Mouse (Mus musculus) erythroblast, embryonic 14.5 days (primary cell): ENCODE measurements around the gene Wnt7a. TPM values are rescaled to one million over a fixed set of nuclear protein-coding genes. Genes with fewer than 3 reads are reported as not detected.

Source experiments
- H3K27me3 ChIP-seq: 2 replicates; pipeline ENCODE4 v1.6.1; 2012; ENCODE audit warnings: inconsistent platforms; ENCODE audit not compliant: control insufficient read depth
- H3K36me3 ChIP-seq: 2 replicates; pipeline ENCODE4 v1.6.1; 2012; ENCODE audit warnings: mild to moderate bottlenecking, inconsistent platforms; ENCODE audit not compliant: control insufficient read depth
- H3K4me1 ChIP-seq: 2 replicates; pipeline ENCODE4 v1.6.1; 2012; ENCODE audit warnings: inconsistent platforms; ENCODE audit not compliant: control insufficient read depth
- H3K4me3 ChIP-seq: replicated peaks from 2 replicates; pipeline ENCODE3; 2012; ENCODE audit warnings: moderate library complexity, mild to moderate bottlenecking, inconsistent platforms
- H3K9me3 ChIP-seq: 2 replicates; pipeline ENCODE4 v1.6.1; 2012; ENCODE audit warnings: low read length, inconsistent platforms, mixed read lengths; ENCODE audit not compliant: control insufficient read depth
- GATA1 ChIP-seq: IDR thresholded peaks from 2 replicates; pipeline ENCODE4 v1.6.1; 2012; ENCODE audit warnings: low read length, inconsistent platforms, mixed read lengths
- TAL1 ChIP-seq: IDR thresholded peaks from 3 replicates; pipeline ENCODE4 v1.6.1; 2012; ENCODE audit warnings: low read length, inconsistent platforms, mixed read lengths
- polyA plus RNA-seq: library from polyadenylated mRNA; stranded (reverse); fragments of >175 nt; gene quantifications from 2 replicates; pipeline ENCODE4 v1.2.3, GENCODE M21; 2012

The Wnt7a gene
- polyA plus RNA-seq, 1 experiment, result not detected

DNA sequence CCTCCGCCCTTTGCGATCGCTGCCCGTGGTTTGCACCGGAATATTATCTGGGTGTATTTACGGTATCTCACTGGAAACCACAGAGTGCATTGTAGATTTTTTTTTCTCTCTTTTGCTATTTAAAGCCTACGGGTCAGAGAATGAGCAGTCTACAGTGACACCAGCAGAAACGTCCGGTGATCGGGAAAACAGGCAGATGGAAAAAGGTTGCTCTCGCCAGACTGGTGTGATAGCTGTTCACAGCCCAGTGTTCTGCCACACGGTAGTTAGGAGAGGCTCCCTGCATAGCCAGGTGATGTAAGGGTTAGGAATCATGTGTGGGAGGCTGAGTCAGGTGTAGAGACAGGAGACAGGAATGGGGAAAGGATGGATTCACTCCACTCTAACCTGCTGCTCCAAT is 10.6 kb downstream of the Wnt7a start:
- Histone ChIP-seq H3K4me1 (no peaks in the 10 kb centered on the region), H3K4me3 (no peak overlapping the region), H3K27me3 (0 out of 2 replicates have a peak, but pooled peaks cover 2% of the 10 kb centered on the region), H3K9me3 (no peaks in the 10 kb centered on the region), H3K36me3 (no peaks in the 10 kb centered on the region)
- TF ChIP-seq TAL1 (no peak), GATA1 (no peak)

DNA sequence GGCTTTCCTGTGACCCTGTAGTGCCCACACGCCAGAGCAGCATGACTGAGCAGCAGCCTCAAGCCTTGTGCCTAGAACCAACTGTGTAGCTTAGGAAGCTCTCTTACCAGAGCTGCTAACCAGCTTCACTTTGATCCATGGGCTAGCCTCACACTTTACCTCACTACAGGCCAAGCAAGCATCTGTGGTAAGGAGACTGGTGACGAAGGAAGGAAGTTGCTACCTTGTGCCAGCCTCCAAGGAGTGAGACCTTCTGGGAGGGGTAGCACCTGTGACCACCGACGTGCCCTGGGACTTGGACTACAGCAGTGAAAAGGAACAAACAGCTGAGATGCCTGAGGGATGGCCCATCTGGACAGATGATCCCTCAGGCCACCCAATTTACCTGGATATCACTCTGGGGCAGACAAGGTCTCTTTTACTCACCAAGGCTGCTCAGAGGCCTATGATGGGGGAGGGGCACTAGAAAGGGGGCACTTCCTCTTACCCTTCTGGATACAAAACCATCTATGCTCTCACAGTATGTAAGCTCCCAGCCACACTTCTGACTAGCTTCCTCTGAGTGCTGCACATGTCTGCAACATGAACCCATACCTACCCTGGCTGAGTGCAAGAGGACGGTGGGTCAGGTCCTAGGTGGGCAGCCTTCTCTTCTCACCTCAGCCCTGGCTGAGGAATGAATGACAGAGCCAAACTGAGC is 18.5 kb downstream of the Wnt7a start:
- Histone ChIP-seq H3K4me1 (no peaks in the 10 kb centered on the region), H3K36me3 (no peaks in the 10 kb centered on the region), H3K4me3 (no peak overlapping the region), H3K9me3 (no peaks in the 10 kb centered on the region), H3K27me3 (no peaks in the 10 kb centered on the region)
- TF ChIP-seq TAL1, result no peak
- TF ChIP-seq GATA1, result no peak

DNA sequence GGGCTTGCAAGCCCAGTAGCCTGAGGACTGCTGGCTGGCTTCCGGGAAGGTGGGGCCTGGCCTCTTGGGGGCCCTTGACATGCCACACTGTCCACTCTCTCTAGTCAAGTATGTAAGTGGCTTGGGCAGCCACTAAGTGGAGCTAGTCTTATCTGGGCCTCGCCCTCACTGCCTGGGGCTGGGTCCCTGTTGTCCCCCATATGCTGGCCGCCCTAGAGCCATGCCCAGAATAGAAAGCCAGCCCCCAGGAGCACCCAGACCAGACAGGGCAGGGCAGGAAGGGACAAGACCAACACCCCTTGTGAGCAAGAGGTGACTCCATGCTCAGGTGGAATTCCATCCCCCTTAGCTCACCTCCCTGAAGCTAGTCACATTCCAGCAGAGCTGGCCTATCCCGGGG is 22.0 kb downstream of the Wnt7a start:
- no peak overlapping the region for H3K4me3 ChIP-seq
- no peaks in the 10 kb centered on the region for H3K4me1 ChIP-seq
- H3K36me3 ChIP-seq, result no peaks in the 10 kb centered on the region
- TF ChIP-seq TAL1 (no peak), GATA1 (no peak)
- H3K27me3 ChIP-seq, result no peaks in the 10 kb centered on the region
- H3K9me3 ChIP-seq, result no peaks in the 10 kb centered on the region

GRCm38 (mm10) chr6:91384415-91384814 is 26.7 kb downstream of the Wnt7a start:
- Histone ChIP-seq H3K9me3 (no peaks in the 10 kb centered on the region), H3K4me1 (no peaks in the 10 kb centered on the region), H3K4me3 (no peak overlapping the region), H3K36me3 (no peaks in the 10 kb centered on the region), H3K27me3 (no peaks in the 10 kb centered on the region)
- TF ChIP-seq TAL1 (no peak), GATA1 (no peak)

GRCm38 (mm10) chr6:91383871-91384270 is 27.3 kb downstream of the Wnt7a start:
- no peaks in the 10 kb centered on the region for H3K4me1 ChIP-seq
- no peak for TF ChIP-seq GATA1
- TF ChIP-seq TAL1, result no peak

DNA sequence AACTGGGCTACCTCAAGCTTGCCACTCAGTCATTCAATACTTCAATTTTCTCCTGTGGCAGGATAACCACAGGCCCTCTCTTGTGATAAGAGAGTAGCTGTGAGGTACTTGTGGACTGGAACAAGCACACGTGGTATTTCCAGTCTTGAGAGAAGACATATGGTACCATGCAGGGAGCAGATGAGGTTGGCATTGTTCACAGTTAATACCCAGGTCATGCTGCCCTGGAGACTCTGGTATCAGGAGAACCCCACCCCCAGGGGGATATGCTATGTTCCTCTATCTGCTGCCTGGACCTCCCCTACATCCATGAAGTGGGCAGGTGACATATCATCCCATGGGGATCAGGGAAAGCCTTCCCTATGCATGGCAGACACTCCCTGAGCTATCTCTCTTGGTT is 27.9 kb downstream of the Wnt7a start:
- H3K4me1 ChIP-seq, result no peaks in the 10 kb centered on the region
- H3K4me3 ChIP-seq, result no peak overlapping the region
- H3K9me3 ChIP-seq, result no peaks in the 10 kb centered on the region
- no peaks in the 10 kb centered on the region for H3K36me3 ChIP-seq
- TF ChIP-seq TAL1, result no peak
- no peak for TF ChIP-seq GATA1
- H3K27me3 ChIP-seq, result no peaks in the 10 kb centered on the region

More at GRCm38 (mm10) chr6:91383871-91384270, 27.3 kb downstream of the Wnt7a start:
- no peaks in the 10 kb centered on the region for H3K36me3 ChIP-seq
- no peaks in the 10 kb centered on the region for H3K9me3 ChIP-seq
- H3K4me3 ChIP-seq, result no peak overlapping the region
- no peaks in the 10 kb centered on the region for H3K27me3 ChIP-seq

GRCm38 (mm10) chr6:91379871-91380270 is 31.3 kb downstream of the Wnt7a start:
- Histone ChIP-seq H3K9me3 (no peaks in the 10 kb centered on the region), H3K4me3 (no peak overlapping the region), H3K27me3 (no peaks in the 10 kb centered on the region), H3K36me3 (no peaks in the 10 kb centered on the region), H3K4me1 (no peaks in the 10 kb centered on the region)
- TF ChIP-seq GATA1, result no peak
- TF ChIP-seq TAL1, result no peak

- H3K9me3 ChIP-seq, result no peaks in the 10 kb centered on the region
- no peaks in the 10 kb centered on the region for H3K27me3 ChIP-seq
- no peak for TF ChIP-seq GATA1
- no peak for TF ChIP-seq TAL1
- H3K36me3 ChIP-seq, result no peaks in the 10 kb centered on the region
- H3K4me3 ChIP-seq, result no peak overlapping the region
- no peaks in the 10 kb centered on the region for H3K4me1 ChIP-seq
These were observed 31.9 kb downstream of the Wnt7a start for GRCm38 (mm10) chr6:91379266-91379665.

DNA sequence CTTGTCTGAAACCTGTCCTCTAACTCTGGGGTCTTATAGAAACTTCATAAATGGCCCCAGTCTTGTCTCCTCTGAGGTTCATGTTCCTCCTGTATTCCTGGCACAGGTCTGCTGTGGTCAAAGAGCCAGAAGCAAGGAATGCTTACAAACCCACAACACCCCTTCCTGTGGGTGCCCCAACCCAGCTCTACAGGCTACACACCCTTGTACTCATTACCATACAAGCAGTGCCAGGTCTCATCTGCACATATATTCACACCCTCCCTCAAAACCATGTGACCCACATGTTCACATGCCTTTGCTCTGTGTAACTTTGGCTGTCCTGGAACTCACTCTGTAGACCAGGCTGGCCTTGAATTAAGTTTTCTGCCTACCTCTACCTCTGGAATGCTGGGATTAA is 38.2 kb downstream of the Wnt7a start:
- H3K9me3 ChIP-seq, result no peaks in the 10 kb centered on the region
- no peak overlapping the region for H3K4me3 ChIP-seq
- no peaks in the 10 kb centered on the region for H3K27me3 ChIP-seq
- no peaks in the 10 kb centered on the region for H3K4me1 ChIP-seq
- TF ChIP-seq TAL1, result no peak
- no peak for TF ChIP-seq GATA1
- H3K36me3 ChIP-seq, result no peaks in the 10 kb centered on the region

DNA sequence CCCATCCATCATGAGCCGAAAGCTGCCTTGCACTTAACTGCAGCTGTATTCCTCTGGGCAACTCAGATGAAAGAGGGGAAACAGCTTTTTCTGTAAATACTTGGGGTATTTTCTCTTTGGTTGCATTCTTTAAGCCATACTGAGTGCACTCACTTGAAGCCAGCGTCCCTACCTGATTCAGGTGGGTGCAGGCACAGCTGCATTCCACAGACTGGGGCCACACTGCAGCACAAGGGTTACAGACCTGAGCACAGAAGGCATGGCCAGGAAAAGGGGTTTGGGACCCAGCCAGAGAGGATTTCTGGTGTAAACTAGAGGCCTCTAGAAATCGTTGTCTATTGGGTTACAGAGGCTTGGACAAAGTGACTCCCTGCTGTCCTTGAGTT is 38.6 kb downstream of the Wnt7a start:
- Histone ChIP-seq H3K4me3 (no peak overlapping the region), H3K36me3 (no peaks in the 10 kb centered on the region), H3K27me3 (no peaks in the 10 kb centered on the region), H3K9me3 (no peaks in the 10 kb centered on the region), H3K4me1 (no peaks in the 10 kb centered on the region)
- TF ChIP-seq GATA1, result no peak
- TF ChIP-seq TAL1, result no peak
